Comparison of ENCODE assay signal across 8 mouse cellular contexts in genomic region chr19:6418233-6418879, GRCm38 (mm10). TPM values are rescaled to one million over a fixed set of nuclear protein-coding genes. Genes with fewer than 3 reads are reported as not detected.
DNase-seq lines count a peak whose midpoint lies in the region; ATAC-seq and TF ChIP-seq lines count a peak whose summit lies in the region.

TSS of gene Nrxn2 (plus strand) at chr19:6418731.

- DNase-seq in NIH3T3 (ENCODE audit: low read depth) = peak; percentile 88
- DNase-seq in cerebellum, adult 9-11 months = peak; percentile 97
- DNase-seq in frontal cortex, adult 2 months (ENCODE audit: extremely low spot score in 1 of 2, low spot score in 1 of 2) = peak; percentile 91 to 95
- DNase-seq in hindbrain, embryonic 11.5 days (ENCODE audit: low spot score) = peak; percentile 93
- peak; percentile 94 to 95 for DNase-seq in layer of hippocampus, postnatal 10 days (ENCODE audit: low spot score in 2 of 2)
- DNase-seq in lung, postnatal 0 days (ENCODE audit: low spot score) = peak; percentile 83
- DNase-seq in ovary, postnatal 14 days (ENCODE audit: low spot score) = peak; percentile 78
- DNase-seq in thymus, postnatal 10 days (ENCODE audit: low spot score in 2 of 2) = peak; percentile 70 to 87

- H3K4me3 ChIP-seq in hindbrain, embryonic 11.5 days (ENCODE audit: low read depth, low read length) = peak within 1 kb of the TSS; percentile 57
- peak within 1 kb of the TSS; percentile 39 for H3K4me3 ChIP-seq in lung, postnatal 0 days (ENCODE audit: low read depth, low read length)

- TF ChIP-seq EP300 in lung, postnatal 0 days (IDR thresholded peaks at IDR 0.05) = no peak

- no peaks in the 10 kb centered on the region for H3K9me3 ChIP-seq in hindbrain, embryonic 11.5 days (ENCODE audit: control insufficient read depth, low read length)
- H3K9me3 ChIP-seq in lung, postnatal 0 days (ENCODE audit: low read length) = no peaks in the 10 kb centered on the region

- under 1% methylated on average over 42 of the region's 46 CpGs for WGBS in hindbrain, embryonic 11.5 days
- WGBS in lung, postnatal 0 days = 2% methylated on average over 44 of the region's 46 CpGs

- peaks cover 29% of the 10 kb centered on the region for H3K27me3 ChIP-seq in hindbrain, embryonic 11.5 days (ENCODE audit: control insufficient read depth, insufficient read depth, low read length)
- H3K27me3 ChIP-seq in lung, postnatal 0 days (replicated peaks; ENCODE audit: insufficient read depth, low read length) = peaks cover 19% of the 10 kb centered on the region; the same call in 1 of the 2 replicates

- peak within 1 kb of the TSS; percentile 76 for H3K27ac ChIP-seq in hindbrain, embryonic 11.5 days (ENCODE audit: low read depth, low read length)
- H3K27ac ChIP-seq in lung, postnatal 0 days (ENCODE audit: low read length) = no peak within 1 kb of the TSS

- peak within 1 kb of the TSS; percentile 66 for H3K9ac ChIP-seq in hindbrain, embryonic 11.5 days (ENCODE audit: low read depth, low read length)
- H3K9ac ChIP-seq in lung, postnatal 0 days (replicated peaks; ENCODE audit: low read depth) = no peak within 1 kb of the TSS

- H3K36me3 ChIP-seq in hindbrain, embryonic 11.5 days (ENCODE audit: control insufficient read depth, insufficient read depth, low read length) = no peaks in the 10 kb centered on the region
- no peaks in the 10 kb centered on the region for H3K36me3 ChIP-seq in lung, postnatal 0 days (ENCODE audit: insufficient read depth, low read length)

- TF ChIP-seq CTCF in lung, postnatal 0 days (IDR thresholded peaks at IDR 0.05) = peak; percentile 91

- H3K4me2 ChIP-seq in hindbrain, embryonic 11.5 days (replicated peaks; ENCODE audit: low read depth, low read length) = peak within 1 kb of the TSS; percentile 89
- peak within 1 kb of the TSS; percentile 71 for H3K4me2 ChIP-seq in lung, postnatal 0 days (replicated peaks; ENCODE audit: low read depth, low read length)

- peak; percentile 89 for ATAC-seq in hindbrain, embryonic 11.5 days (ENCODE audit: low FRiP score)
- ATAC-seq in lung, postnatal 0 days = peak; percentile 89

- H3K4me1 ChIP-seq in hindbrain, embryonic 11.5 days (replicated peaks; ENCODE audit: control insufficient read depth, insufficient read depth, low read length) = peaks cover 24% of the 10 kb centered on the region
- no peaks in the 10 kb centered on the region; the same call in 1 of the 2 replicates for H3K4me1 ChIP-seq in lung, postnatal 0 days (ENCODE audit: insufficient read depth, low read depth, low read length)

RNA-seq across cellular contexts. Expression of gene Nrxn2, which starts in this region (rescaled TPM):
- polyA plus RNA-seq in frontal cortex, adult 2 months (2012; rRNA removed) = 393 and 395 TPM in 2 replicates
- polyA plus RNA-seq in hindbrain, embryonic 11.5 days (2014; fragmentation: Nextera tagmentation; extraction: Ambion mirVana) = 13.6 and 14.3 TPM in 2 replicates
- 100 to 1,000 TPM; 683 to 691 TPM for total RNA-seq in layer of hippocampus, postnatal 10 days (2021)
- polyA plus RNA-seq in lung, postnatal 0 days (2015; fragmentation: Nextera tagmentation; extraction: Ambion mirVana) = 3.8 and 4.7 TPM in 2 replicates

Comparison
In these comparisons a context has a peak if more than half of its experiments do, and no peak if none do; other contexts are left out.
1. RNA of gene Nrxn2 (polyA plus RNA-seq): 393 to 395 TPM in frontal cortex, adult 2 months; 13.6 to 14.3 TPM in hindbrain, embryonic 11.5 days and 3.8 to 4.7 TPM in lung, postnatal 0 days; every median in the first group is over 10 times any median in the second.
2. Peak in every context shown above with its lines, with median percentiles within 50 percentile points of each other: DNase-seq.